Mouse (Mus musculus) MEL (cell line): ENCODE data around the gene Faf1. TPM values are rescaled to one million over a fixed set of nuclear protein-coding genes. Genes with fewer than 3 reads are reported as not detected.

Experiments
- DNase-seq: peaks from one replicate; pipeline ENCODE4 v3.0.0; 2011; ENCODE audit warnings: low read depth, low spot score
- H3K27ac ChIP-seq: 2 replicates; pipeline ENCODE4 v1.5.1; 2012; ENCODE audit warnings: low read depth, mild to moderate bottlenecking, control low read depth, low read length, moderate library complexity; ENCODE audit not compliant: control insufficient read depth
- H3K27me3 ChIP-seq, 2 experiments: fragments of 150-350 bp in 1 of 2; sonication (generic) in 1 of 2; 2 replicates each; pipeline ENCODE4 v1.6.1; 2012; ENCODE audit warnings: low read length in 2 of 2, mild to moderate bottlenecking in 2 of 2, improper control_type of control experiment in 1 of 2, moderate library complexity in 1 of 2; ENCODE audit not compliant: insufficient read depth in 2 of 2, control insufficient read depth in 1 of 2
- H3K36me3 ChIP-seq, 2 experiments: 2 replicates each; pipeline ENCODE4 v1.6.1; 2012 to 2014; ENCODE audit warnings: low read length in 2 of 2, improper control_type of control experiment in 1 of 2, inconsistent platforms in 1 of 2, mild to moderate bottlenecking in 1 of 2; ENCODE audit not compliant: insufficient read depth in 2 of 2, control insufficient read depth in 1 of 2
- H3K4me1 ChIP-seq, 2 experiments: fragments of 150-350 bp in 1 of 2; sonication (generic) in 1 of 2; 2 replicates each; pipeline ENCODE4 v1.6.1; 2012; ENCODE audit warnings: low read length in 2 of 2, improper control_type of control experiment in 1 of 2, mild to moderate bottlenecking in 1 of 2; ENCODE audit not compliant: insufficient read depth in 2 of 2, control insufficient read depth in 1 of 2
- H3K4me3 ChIP-seq, 2 experiments: fragments of 150-350 bp in 1 of 2; sonication (generic) in 1 of 2; 2 replicates each; pipeline ENCODE4 v1.5.1; 2012; ENCODE audit warnings: low read depth in 2 of 2, low read length in 2 of 2, mild to moderate bottlenecking in 2 of 2, moderate library complexity in 2 of 2, control low read depth in 1 of 2, improper control_type of control experiment in 1 of 2; ENCODE audit not compliant: control insufficient read depth in 1 of 2, insufficient read depth in 1 of 2
- H3K79me2 ChIP-seq: 2 replicates; pipeline ENCODE4 v1.6.1; 2012; ENCODE audit warnings: mild to moderate bottlenecking, low read length, moderate library complexity; ENCODE audit not compliant: control insufficient read depth, poor library complexity, insufficient read depth
- H3K9ac ChIP-seq: 2 replicates; pipeline ENCODE4 v1.6.1; 2012; ENCODE audit warnings: low read depth, mild to moderate bottlenecking, control low read depth, low read length, moderate library complexity; ENCODE audit not compliant: control insufficient read depth, poor library complexity, severe bottlenecking
- H3K9me3 ChIP-seq: fragments of 150-350 bp; sonication (generic); replicated peaks from 2 replicates; pipeline ENCODE4 v1.6.1; 2012; ENCODE audit warnings: mild to moderate bottlenecking, low read length, improper control_type of control experiment, moderate library complexity; ENCODE audit not compliant: insufficient read depth
- BHLHE40 ChIP-seq: IDR thresholded peaks from 2 replicates; pipeline ENCODE4 v1.6.1; 2012; ENCODE audit warnings: low read depth, mild to moderate bottlenecking, inconsistent platforms, low read length, improper control_type of control experiment, borderline replicate concordance
- CHD1 ChIP-seq: IDR thresholded peaks from 2 replicates; pipeline ENCODE4 v1.6.1; 2012; ENCODE audit warnings: low read depth, mild to moderate bottlenecking, inconsistent platforms, low read length, improper control_type of control experiment
- CHD2 ChIP-seq: IDR thresholded peaks from 2 replicates; pipeline ENCODE4 v1.6.1; 2011; ENCODE audit warnings: low read length, improper control_type of control experiment
- E2F4 ChIP-seq: IDR thresholded peaks from 2 replicates; pipeline ENCODE4 v1.6.1; 2011; ENCODE audit warnings: low read depth, low read length, improper control_type of control experiment, borderline replicate concordance
- ELF1 ChIP-seq: IDR thresholded peaks from 2 replicates; pipeline ENCODE4 v1.6.1; 2014; ENCODE audit warnings: low read depth, mild to moderate bottlenecking, inconsistent platforms, low read length, improper control_type of control experiment, moderate library complexity
- EP300 ChIP-seq, 2 experiments: IDR thresholded peaks; 2 replicates each; pipeline ENCODE4 v1.6.1; 2011; ENCODE audit warnings: improper control_type of control experiment in 2 of 2, low read length in 2 of 2, low read depth in 1 of 2, mild to moderate bottlenecking in 1 of 2
- GATA1 ChIP-seq: IDR thresholded peaks from 2 replicates; pipeline ENCODE4 v1.6.1; 2011; ENCODE audit warnings: low read depth, low read length, improper control_type of control experiment
- HCFC1 ChIP-seq: IDR thresholded peaks from 2 replicates; pipeline ENCODE4 v1.6.1; 2012; ENCODE audit warnings: low read depth, mild to moderate bottlenecking, inconsistent platforms, low read length, improper control_type of control experiment, moderate library complexity
- JUND ChIP-seq: IDR thresholded peaks from 2 replicates; pipeline ENCODE4 v1.6.1; 2011; ENCODE audit warnings: low read depth, mild to moderate bottlenecking, improper control_type of control experiment, low read length
- KAT2A ChIP-seq: conservative IDR thresholded peaks from 2 replicates; pipeline ENCODE4 v1.6.1; 2012; ENCODE audit warnings: low read depth, low read length, improper control_type of control experiment, inconsistent platforms
- MAFK ChIP-seq: IDR thresholded peaks from 2 replicates; pipeline ENCODE4 v1.6.1; 2011; ENCODE audit warnings: low read depth, mild to moderate bottlenecking, low read length, improper control_type of control experiment, borderline replicate concordance
- MAZ ChIP-seq: IDR thresholded peaks from 2 replicates; pipeline ENCODE4 v1.6.1; 2012; ENCODE audit warnings: low read depth, mild to moderate bottlenecking, inconsistent platforms, low read length, improper control_type of control experiment
- MEF2A ChIP-seq: IDR thresholded peaks from 2 replicates; pipeline ENCODE4 v1.6.1; 2014; ENCODE audit warnings: low read depth, mild to moderate bottlenecking, inconsistent platforms, low read length, improper control_type of control experiment; ENCODE audit not compliant: poor library complexity, insufficient replicate concordance, severe bottlenecking; ENCODE audit errors: extremely low read depth
- MYB ChIP-seq: IDR thresholded peaks from 2 replicates; pipeline ENCODE4 v1.6.1; 2011; ENCODE audit warnings: mild to moderate bottlenecking, low read depth, low read length, improper control_type of control experiment
- MYC ChIP-seq: IDR thresholded peaks from 2 replicates; pipeline ENCODE4 v1.6.1; 2011; ENCODE audit warnings: low read depth, mild to moderate bottlenecking, low read length, improper control_type of control experiment, moderate library complexity
- NRF1 ChIP-seq: IDR thresholded peaks from 2 replicates; pipeline ENCODE4 v1.6.1; 2014; ENCODE audit warnings: low read depth, mild to moderate bottlenecking, inconsistent platforms, low read length, improper control_type of control experiment, moderate library complexity; ENCODE audit not compliant: poor library complexity, insufficient read depth, severe bottlenecking
- POLR2A ChIP-seq, 2 experiments: IDR thresholded peaks; 2 replicates each; pipeline ENCODE4 v1.6.1; 2011 to 2012; ENCODE audit warnings: low read length in 2 of 2, mild to moderate bottlenecking in 2 of 2, control low read depth in 1 of 2, improper control_type of control experiment in 1 of 2, low read depth in 1 of 2, moderate library complexity in 1 of 2; ENCODE audit not compliant: control insufficient read depth in 1 of 2, insufficient read depth in 1 of 2, poor library complexity in 1 of 2
- POLR2AphosphoS2 ChIP-seq: IDR thresholded peaks from 2 replicates; pipeline ENCODE4 v1.6.1; 2011; ENCODE audit warnings: low read length, improper control_type of control experiment
- POLR2AphosphoS5 ChIP-seq: IDR thresholded peaks from 2 replicates; pipeline ENCODE4 v1.6.1; 2012; ENCODE audit warnings: low read depth, borderline replicate concordance, mild to moderate bottlenecking, inconsistent platforms, low read length, moderate library complexity, mixed read lengths
- RAD21 ChIP-seq: IDR thresholded peaks from 2 replicates; pipeline ENCODE4 v1.6.1; 2011; ENCODE audit warnings: mild to moderate bottlenecking, low read depth, low read length, improper control_type of control experiment
- RCOR1 ChIP-seq: IDR thresholded peaks from 2 replicates; pipeline ENCODE4 v1.6.1; 2012; ENCODE audit warnings: low read depth, mild to moderate bottlenecking, inconsistent platforms, low read length, improper control_type of control experiment
- SMC3 ChIP-seq: IDR thresholded peaks from 2 replicates; pipeline ENCODE4 v1.6.1; 2011; ENCODE audit warnings: low read depth, low read length, improper control_type of control experiment
- TAL1 ChIP-seq: IDR thresholded peaks from 2 replicates; pipeline ENCODE4 v1.6.1; 2012; ENCODE audit warnings: mild to moderate bottlenecking, inconsistent platforms, low read length, moderate library complexity, mixed read lengths
- TCF12 ChIP-seq: IDR thresholded peaks from 2 replicates; pipeline ENCODE4 v1.6.1; 2014; ENCODE audit warnings: low read depth, mild to moderate bottlenecking, inconsistent platforms, low read length, improper control_type of control experiment, moderate library complexity
- UBTF ChIP-seq: IDR thresholded peaks from 2 replicates; pipeline ENCODE4 v1.6.1; 2012; ENCODE audit warnings: low read depth, mild to moderate bottlenecking, inconsistent platforms, low read length, improper control_type of control experiment, moderate library complexity, borderline replicate concordance; ENCODE audit not compliant: insufficient read depth
- USF1 ChIP-seq: IDR thresholded peaks from 2 replicates; pipeline ENCODE4 v1.6.1; 2014; ENCODE audit warnings: low read depth, mild to moderate bottlenecking, inconsistent platforms, low read length, improper control_type of control experiment, moderate library complexity
- ZC3H11A ChIP-seq: IDR thresholded peaks from 2 replicates; pipeline ENCODE4 v1.6.1; 2012; ENCODE audit warnings: low read depth, mild to moderate bottlenecking, inconsistent platforms, low read length, improper control_type of control experiment
- ZKSCAN1 ChIP-seq: IDR thresholded peaks from 2 replicates; pipeline ENCODE4 v1.6.1; 2012; ENCODE audit warnings: low read depth, mild to moderate bottlenecking, inconsistent platforms, low read length, improper control_type of control experiment, moderate library complexity
- ZMIZ1 ChIP-seq: IDR thresholded peaks from 2 replicates; pipeline ENCODE4 v1.6.1; 2012; ENCODE audit warnings: low read depth, mild to moderate bottlenecking, inconsistent platforms, low read length, improper control_type of control experiment, moderate library complexity
- polyA plus RNA-seq, 2 experiments: library from polyadenylated mRNA; stranded (reverse) in 1 of 2; unstranded in 1 of 2; fragments of >175 nt in 1 of 2; fragments of >200 nt in 1 of 2; gene quantifications; 2 replicates each; pipeline versions ENCODE4 v1.2.1 to v1.2.4; 2012; ENCODE audit warnings: low replicate concordance in 2 of 2, low read depth in 1 of 2; ENCODE audit not compliant: insufficient read length in 2 of 2, insufficient read depth in 1 of 2, missing spikeins in 1 of 2
- total RNA-seq: library from RNA; depleted of rRNA; stranded (reverse); fragments of 300-350 nt; gene quantifications from 2 replicates; pipeline ENCODE4 v1.2.3, GENCODE M21; 2012

Faf1 gene
- total and polyA plus RNA-seq, 3 experiments: 36.5 to 37.6 TPM; not detected in 1

DNA sequence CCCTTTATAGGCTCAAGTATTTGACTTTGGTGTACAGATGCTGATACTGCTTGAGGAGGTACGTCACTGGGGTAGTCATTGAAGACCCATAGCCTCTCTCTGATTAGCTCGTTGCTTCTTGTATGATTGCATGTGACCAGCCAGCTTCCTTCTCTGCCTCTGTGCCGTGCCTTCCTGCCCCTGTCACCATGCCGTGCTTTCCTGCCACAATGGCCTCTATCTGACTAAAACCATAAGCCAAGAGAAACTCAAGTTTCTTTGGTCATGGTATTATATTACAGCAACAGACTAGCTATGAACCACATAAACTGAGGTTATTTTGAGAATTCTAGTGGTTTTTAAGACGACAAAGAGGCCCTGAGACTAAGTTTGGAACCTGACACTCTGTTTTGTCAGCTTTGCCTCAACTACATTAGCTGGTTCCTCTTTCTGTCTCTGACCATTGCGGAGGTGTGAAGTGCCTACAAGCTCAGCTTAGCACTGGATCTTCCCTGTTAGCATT, 211.5 kb downstream of the Faf1 start:
- Histone ChIP-seq H3K9ac (no peak overlapping the region), H3K9me3 (no peaks in the 10 kb centered on the region), H3K4me3 (no peak overlapping the region), H3K36me3 (peaks cover 2 to 17% of the 10 kb centered on the region in 2 experiments), H3K27ac (no peak overlapping the region), H3K27me3 (no peaks in the 10 kb centered on the region), H3K79me2 (no peaks in the 10 kb centered on the region), H3K4me1 (no peaks in the 10 kb centered on the region; a peak in 1 of 4 replicates)
- TF ChIP-seq POLR2AphosphoS2: no peak
- TF ChIP-seq MYB: no peak
- TF ChIP-seq USF1: no peak
- no peak for TF ChIP-seq E2F4
- TF ChIP-seq POLR2A (IDR thresholded peaks at IDR 0.05; ENCODE audit: control insufficient read depth in 1 of 2, insufficient read depth in 1 of 2, low read depth in 1 of 2, low read length in 2 of 2, poor library complexity in 1 of 2): no peak
- TF ChIP-seq ELF1: no peak
- TF ChIP-seq MAZ: no peak
- no peak for TF ChIP-seq HCFC1
- TF ChIP-seq MEF2A: no peak
- TF ChIP-seq CHD2: no peak
- TF ChIP-seq MAFK: no peak
- no peak for TF ChIP-seq SMC3
- TF ChIP-seq POLR2AphosphoS5: no peak
- no peak for TF ChIP-seq MYC
- DNase-seq: peak; percentile 29

DNA sequence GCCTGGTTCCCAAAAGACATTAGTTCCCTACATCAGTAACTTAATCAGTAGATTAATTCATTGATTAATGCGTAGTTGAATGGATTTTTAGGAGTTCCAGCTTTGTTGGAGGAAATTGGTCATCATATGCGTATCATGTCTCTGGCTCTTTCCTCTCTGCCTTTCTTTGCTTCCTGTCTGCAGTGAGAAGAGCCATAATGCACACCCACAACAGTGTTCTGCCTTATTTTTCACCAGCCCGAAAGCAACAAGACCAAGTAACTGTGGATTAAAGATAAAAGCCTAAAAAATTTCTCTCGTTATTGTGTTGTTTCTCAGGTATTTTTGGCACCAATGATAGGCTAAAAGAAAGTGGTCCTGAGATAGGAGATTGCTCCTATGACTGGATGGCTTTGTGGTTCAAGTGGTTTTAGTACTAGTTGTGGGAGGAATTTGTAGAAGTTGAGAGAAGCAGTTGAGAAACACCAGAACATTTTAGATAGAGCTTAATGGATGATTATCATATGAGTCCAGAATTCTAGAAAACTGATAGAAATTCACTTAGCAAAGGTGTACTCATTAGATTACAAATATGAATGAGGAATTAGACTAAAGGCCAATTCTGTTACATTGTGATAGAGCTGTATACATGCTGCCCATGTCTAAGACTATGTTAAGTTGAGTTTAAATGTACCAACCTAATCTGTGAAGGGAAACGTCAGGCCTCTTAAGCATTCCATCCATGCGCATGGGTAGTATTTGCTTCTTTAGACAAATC, 221.6 kb downstream of the Faf1 start:
- peaks cover 4 to 29% of the 10 kb centered on the region in 2 experiments; a peak in 3 of 4 replicates for H3K36me3 ChIP-seq
- H3K9ac ChIP-seq: no peak overlapping the region
- peak; percentile 91 for DNase-seq
- no peaks in the 10 kb centered on the region for H3K79me2 ChIP-seq
- H3K27me3 ChIP-seq: no peaks in the 10 kb centered on the region
- no peak overlapping the region for H3K4me3 ChIP-seq
- peak overlapping the region; percentile 92 for H3K27ac ChIP-seq
- peaks cover 17 to 24% of the 10 kb centered on the region in 2 experiments for H3K4me1 ChIP-seq
- no peaks in the 10 kb centered on the region for H3K9me3 ChIP-seq
- TF ChIP-seq GATA1 (peak; percentile 98), BHLHE40 (peak; percentile 55; the same call in 1 of the 2 replicates), ZC3H11A (no peak), RCOR1 (peak; percentile 71), UBTF (no peak), ZKSCAN1 (no peak), ZMIZ1 (peak; percentile 27; the same call in 1 of the 2 replicates), TCF12 (peak; percentile 98), NRF1 (peak; percentile 60; the same call in 1 of the 2 replicates), CHD1 (no peak), TAL1 (peak; percentile 94), MYC (peak; percentile 47), MYB (peak; percentile 79), RAD21 (no peak), JUND (no peak), ELF1 (peak; percentile 26; the same call in 1 of the 2 replicates), SMC3 (no peak), KAT2A (no peak; the same call in 1 of the 2 replicates), EP300 (IDR thresholded peaks at IDR 0.05; ENCODE audit: low read depth in 1 of 2, low read length in 2 of 2) (peak; percentile 98)
